Mouse (Mus musculus): ENCODE data around the gene Kiss1r.

- no peak for TF ChIP-seq CTCF (IDR thresholded peaks at IDR 0.05; ENCODE audit: borderline replicate concordance, extremely low read depth, insufficient read depth, insufficient read length)
- no peak for TF ChIP-seq POLR2A (IDR thresholded peaks at IDR 0.05; ENCODE audit: borderline replicate concordance, extremely low read depth, insufficient read depth, insufficient read length, poor library complexity, severe bottlenecking)
These were observed 38.9 kb downstream of the Kiss1r start for GRCm38 (mm10) chr10:79955691-79956090.
